Mouse (Mus musculus): ENCODE data around the gene Aimp1. TPM values are rescaled to one million over a fixed set of nuclear protein-coding genes. Genes with fewer than 3 reads are reported as not detected.

The Aimp1 gene
- polyA plus RNA-seq, 1 experiment from 2014 or later: 72.7 TPM

- ATAC-seq (ENCODE audit: insufficient number of reproducible peaks, insufficient read depth, low FRiP score, low TSS enrichment, low read depth): no peak
- Histone ChIP-seq H3K9me3 (peaks cover 3% of the 10 kb centered on the region; the same call in 1 of the 2 replicates), H3K9ac (no peak overlapping the region), H3K4me2 (no peak overlapping the region), H3K4me1 (no peaks in the 10 kb centered on the region), H3K4me3 (no peak overlapping the region), H3K27me3 (no peaks in the 10 kb centered on the region), H3K36me3 (no peaks in the 10 kb centered on the region; the same call in 1 of the 2 replicates), H3K27ac (no peak overlapping the region)
- WGBS: 80% methylated on average over 3 of the region's 3 CpGs
Measured at GRCm38 (mm10) chr3:132651776-132652175, 32.4 kb downstream of the Aimp1 start.

GRCm38 (mm10) chr3:132650191-132650590 is 34.0 kb downstream of the Aimp1 start:
- ATAC-seq (ENCODE audit: insufficient number of reproducible peaks, insufficient read depth, low FRiP score, low TSS enrichment, low read depth): no peak

GRCm38 (mm10) chr3:132649368-132649767 is 34.8 kb downstream of the Aimp1 start:
- Histone ChIP-seq H3K27me3 (no peaks in the 10 kb centered on the region), H3K9ac (no peak overlapping the region), H3K9me3 (peaks cover 3% of the 10 kb centered on the region; the same call in 1 of the 2 replicates), H3K4me3 (no peak overlapping the region), H3K27ac (no peak overlapping the region), H3K4me2 (no peak overlapping the region), H3K4me1 (no peaks in the 10 kb centered on the region), H3K36me3 (no peaks in the 10 kb centered on the region)
- no peak for ATAC-seq (ENCODE audit: insufficient number of reproducible peaks, insufficient read depth, low FRiP score, low TSS enrichment, low read depth)
- WGBS: 83% methylated on average over 7 of the region's 7 CpGs

More at GRCm38 (mm10) chr3:132650191-132650590, 34.0 kb downstream of the Aimp1 start:
- no peaks in the 10 kb centered on the region for H3K36me3 ChIP-seq
- no peaks in the 10 kb centered on the region for H3K4me1 ChIP-seq
- peaks cover 3% of the 10 kb centered on the region; the same call in 1 of the 2 replicates for H3K9me3 ChIP-seq
- no peaks in the 10 kb centered on the region for H3K27me3 ChIP-seq
- 79% methylated on average over 5 of the region's 5 CpGs for WGBS
- no peak overlapping the region for H3K4me2 ChIP-seq
- H3K9ac ChIP-seq: no peak overlapping the region
- H3K27ac ChIP-seq: no peak overlapping the region
- no peak overlapping the region for H3K4me3 ChIP-seq

DNA sequence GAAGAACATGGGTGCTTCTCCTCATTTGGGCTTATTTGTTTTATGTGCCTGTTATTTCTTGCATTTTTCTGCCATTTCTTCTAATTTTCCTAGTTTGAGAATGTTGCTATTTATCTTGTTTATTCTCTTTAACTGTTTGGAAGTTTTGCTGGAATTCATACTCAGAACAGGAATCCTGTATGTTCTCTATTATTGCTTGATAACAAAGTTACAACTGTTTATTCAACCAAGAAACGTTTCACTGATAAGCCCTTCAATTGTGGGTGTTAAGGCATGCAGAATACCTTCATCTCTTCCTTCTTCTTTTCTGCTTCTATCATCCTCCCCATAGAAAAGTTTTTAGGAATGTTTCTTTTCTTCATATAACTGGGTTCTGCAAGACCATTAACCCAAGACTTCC is 37.4 kb downstream of the Aimp1 start:
- WGBS: 46% methylated on average over 1 of the region's 1 CpGs
- no peak for ATAC-seq (ENCODE audit: insufficient number of reproducible peaks, insufficient read depth, low FRiP score, low TSS enrichment, low read depth)

GRCm38 (mm10) chr3:132644071-132644470 is 40.1 kb downstream of the Aimp1 start:
- Histone ChIP-seq H3K27ac (no peak overlapping the region), H3K4me1 (no peaks in the 10 kb centered on the region), H3K9ac (no peak overlapping the region), H3K9me3 (no peaks in the 10 kb centered on the region), H3K4me2 (no peak overlapping the region), H3K4me3 (no peak overlapping the region), H3K36me3 (no peaks in the 10 kb centered on the region), H3K27me3 (no peaks in the 10 kb centered on the region)
- WGBS: 83% methylated on average over 4 of the region's 4 CpGs
- ATAC-seq (ENCODE audit: insufficient number of reproducible peaks, insufficient read depth, low FRiP score, low TSS enrichment, low read depth): no peak

More for the DNA sequence above, 37.4 kb downstream of the Aimp1 start:
- no peak overlapping the region for H3K4me2 ChIP-seq
- no peak overlapping the region for H3K27ac ChIP-seq
- no peak overlapping the region for H3K4me3 ChIP-seq
- no peaks in the 10 kb centered on the region for H3K9me3 ChIP-seq
- no peaks in the 10 kb centered on the region for H3K4me1 ChIP-seq
- H3K36me3 ChIP-seq: no peaks in the 10 kb centered on the region
- H3K9ac ChIP-seq: no peak overlapping the region
- H3K27me3 ChIP-seq: no peaks in the 10 kb centered on the region

DNA sequence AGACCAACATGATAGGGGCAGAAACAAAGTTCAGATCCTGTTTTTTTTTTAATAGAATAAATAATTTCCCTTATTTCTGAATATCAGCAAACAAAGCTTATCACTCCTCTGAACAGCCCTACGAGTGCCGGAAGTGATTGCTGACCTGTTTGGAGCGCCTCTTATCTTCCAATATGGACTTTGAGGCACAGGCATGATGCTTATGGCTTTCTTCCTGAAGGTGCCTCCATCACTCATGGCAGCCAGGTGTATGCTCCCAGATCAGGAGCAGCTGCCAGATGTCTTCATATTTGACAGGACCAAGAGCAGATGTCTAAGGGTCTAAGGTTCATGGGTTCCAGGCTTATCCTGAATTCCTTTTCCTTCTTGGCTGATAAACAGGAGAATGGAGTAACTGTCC is 47.1 kb downstream of the Aimp1 start:
- Histone ChIP-seq H3K4me1 (no peaks in the 10 kb centered on the region), H3K4me2 (no peak overlapping the region), H3K9me3 (no peaks in the 10 kb centered on the region), H3K9ac (no peak overlapping the region), H3K4me3 (no peak overlapping the region), H3K36me3 (no peaks in the 10 kb centered on the region), H3K27me3 (no peaks in the 10 kb centered on the region), H3K27ac (no peak overlapping the region)
- no peak for ATAC-seq (ENCODE audit: insufficient number of reproducible peaks, insufficient read depth, low FRiP score, low TSS enrichment, low read depth)
- WGBS: 92% methylated on average over 3 of the region's 3 CpGs

DNA sequence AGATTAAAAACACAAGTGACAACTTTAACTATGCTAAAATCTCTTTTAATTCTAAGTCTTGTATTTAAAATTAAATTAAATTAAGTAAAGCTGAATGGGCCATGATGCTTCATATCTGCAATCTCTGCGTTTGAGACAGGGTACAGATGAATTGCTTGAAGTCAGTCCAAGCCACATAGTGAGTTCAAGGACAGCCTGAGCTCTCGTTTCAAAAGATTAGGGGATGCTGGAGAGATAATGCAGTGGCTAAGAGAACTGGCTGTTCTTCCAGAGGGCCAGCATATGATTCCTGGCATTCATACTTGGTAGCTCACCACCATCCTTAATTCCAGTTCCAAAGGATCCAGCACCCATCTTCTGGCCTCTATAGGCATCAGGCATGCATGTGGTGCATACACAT is 50.9 kb downstream of the Aimp1 start:
- no peaks in the 10 kb centered on the region for H3K4me1 ChIP-seq
- 48% methylated on average over 2 of the region's 2 CpGs for WGBS
- H3K36me3 ChIP-seq: no peaks in the 10 kb centered on the region
- no peaks in the 10 kb centered on the region for H3K27me3 ChIP-seq
- no peak for ATAC-seq (ENCODE audit: insufficient number of reproducible peaks, insufficient read depth, low FRiP score, low TSS enrichment, low read depth)
- H3K9ac ChIP-seq: no peak overlapping the region
- H3K27ac ChIP-seq: no peak overlapping the region
- H3K9me3 ChIP-seq: no peaks in the 10 kb centered on the region
- H3K4me3 ChIP-seq: no peak overlapping the region
- H3K4me2 ChIP-seq: no peak overlapping the region

DNA sequence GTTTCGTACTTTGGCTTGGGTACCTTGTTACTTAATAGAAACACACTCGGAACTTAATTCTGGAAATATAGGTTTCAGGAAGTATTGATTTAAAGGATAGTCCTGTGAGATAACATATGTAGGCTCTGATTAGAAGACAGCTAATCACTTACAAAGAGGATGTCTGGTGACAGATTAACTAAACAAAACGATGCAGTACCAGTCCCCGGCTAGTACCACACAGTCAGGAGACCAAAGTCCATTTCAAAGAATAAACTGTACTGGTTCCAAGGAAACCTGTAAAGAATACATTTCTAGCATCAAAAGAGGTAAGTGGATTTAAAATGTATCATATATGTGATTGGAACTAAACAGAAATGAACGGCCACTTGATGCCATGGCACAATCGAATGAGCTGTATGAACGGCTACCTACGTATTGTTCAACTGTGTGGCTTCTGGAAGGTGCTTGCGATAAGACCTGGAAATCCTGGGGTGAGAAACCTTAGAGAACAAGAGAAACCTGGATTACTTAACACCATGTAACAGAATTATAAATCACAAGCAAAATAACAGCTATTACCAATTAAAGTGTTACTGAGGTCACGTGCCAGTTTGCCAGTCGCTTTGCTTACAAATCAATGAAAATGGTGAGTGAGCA is 54.5 kb downstream of the Aimp1 start, which contains the start of gene Gimd1:
Gene Gimd1 (plus strand): TSS at position 220 of the 639 bp plus-strand sequence.
- WGBS: 88% methylated on average over 11 of the region's 11 CpGs
- ATAC-seq (ENCODE audit: insufficient number of reproducible peaks, insufficient read depth, low FRiP score, low TSS enrichment, low read depth): no peak
- H3K4me2 ChIP-seq: no peak within 1 kb of the TSS

DNA sequence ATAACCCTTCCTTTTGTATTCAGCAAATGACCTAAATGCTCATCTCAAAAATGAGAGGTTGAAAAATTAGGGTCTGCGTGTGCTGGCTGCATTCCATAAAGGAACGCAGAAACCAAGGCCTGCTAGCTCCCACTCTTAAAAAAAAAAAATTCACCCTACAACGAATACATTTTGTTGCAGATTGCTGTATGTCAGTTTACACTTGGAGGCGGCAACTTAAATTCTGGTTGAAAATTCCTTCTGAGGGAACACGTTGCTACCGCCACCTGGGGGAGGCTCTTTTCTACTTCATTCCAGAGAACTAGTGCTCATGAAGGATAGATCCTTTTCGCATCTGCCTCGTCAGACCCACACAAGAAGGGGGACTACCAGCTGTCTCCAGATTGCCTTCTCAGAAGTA is 55.4 kb downstream of the Aimp1 start:
- Histone ChIP-seq H3K9ac (no peak overlapping the region), H3K4me2 (no peak overlapping the region), H3K4me3 (no peak overlapping the region), H3K27ac (no peak overlapping the region), H3K36me3 (no peaks in the 10 kb centered on the region), H3K4me1 (no peaks in the 10 kb centered on the region), H3K27me3 (no peaks in the 10 kb centered on the region), H3K9me3 (no peaks in the 10 kb centered on the region)
- WGBS: 43% methylated on average over 8 of the region's 8 CpGs
- ATAC-seq (ENCODE audit: insufficient number of reproducible peaks, insufficient read depth, low FRiP score, low TSS enrichment, low read depth): no peak

More for the DNA sequence above, 54.5 kb downstream of the Aimp1 start, which contains the start of gene Gimd1:
- H3K36me3 ChIP-seq: no peaks in the 10 kb centered on the region
- no peaks in the 10 kb centered on the region for H3K27me3 ChIP-seq
- H3K4me1 ChIP-seq: no peaks in the 10 kb centered on the region
- H3K9ac ChIP-seq: no peak within 1 kb of the TSS
- H3K27ac ChIP-seq: no peak within 1 kb of the TSS
- H3K4me3 ChIP-seq: no peak within 1 kb of the TSS
- no peaks in the 10 kb centered on the region for H3K9me3 ChIP-seq

Other genes with a start within 250 kb of the Aimp1 start
- gene Gimd1, start 54.5 kb downstream of the Aimp1 start, polyA plus RNA-seq (2015; fragmentation: Nextera tagmentation; extraction: Ambion mirVana): not detected in 2 replicates
- 29.7 and 30.9 TPM in 2 replicates for gene Tbck, start 226 bp downstream of the Aimp1 start, polyA plus RNA-seq (2015; fragmentation: Nextera tagmentation; extraction: Ambion mirVana)

Data from embryonic facial prominence, embryonic 13.5 days (tissue).